Mouse (Mus musculus) olfactory bulb, adult 2 months (tissue): ENCODE measurements at regions not wholly inside any gene's neighbourhood (a gene's known extent, or its start where the extent isn't known, plus 50 kb on each side); places are given as distances from the start of the nearest gene placed in this dataset.

Experiments
- CTCF ChIP-seq: fragments of 200-500 bp; IDR thresholded peaks from 2 replicates; pipeline ENCODE4 v1.5.1; 2012; ENCODE audit warnings: low read depth, mild to moderate bottlenecking, low read length, moderate library complexity; ENCODE audit not compliant: insufficient read depth
- POLR2A ChIP-seq: fragments of 200-500 bp; IDR thresholded peaks from 2 replicates; pipeline ENCODE4 v1.6.1; 2012; ENCODE audit warnings: mild to moderate bottlenecking, low read depth, low read length, moderate library complexity; ENCODE audit not compliant: insufficient read depth

- TF ChIP-seq CTCF (no peak), POLR2A (no peak)
Observed at GRCm38 (mm10) chr4:81177443-81178041, 265.1 kb downstream of the Mpdz start.
